Mouse (Mus musculus) retina, postnatal 7 days (tissue): ENCODE results near the gene Kif5a.
A peak's percentile ranks its signal among the peaks of the same experiment; 100 is the strongest.

Experiments
- DNase-seq: peaks from one replicate; pipeline ENCODE4 v3.0.0-alpha.2; 2012; ENCODE audit warnings: low read depth, low spot score

Kif5a gene

DNA sequence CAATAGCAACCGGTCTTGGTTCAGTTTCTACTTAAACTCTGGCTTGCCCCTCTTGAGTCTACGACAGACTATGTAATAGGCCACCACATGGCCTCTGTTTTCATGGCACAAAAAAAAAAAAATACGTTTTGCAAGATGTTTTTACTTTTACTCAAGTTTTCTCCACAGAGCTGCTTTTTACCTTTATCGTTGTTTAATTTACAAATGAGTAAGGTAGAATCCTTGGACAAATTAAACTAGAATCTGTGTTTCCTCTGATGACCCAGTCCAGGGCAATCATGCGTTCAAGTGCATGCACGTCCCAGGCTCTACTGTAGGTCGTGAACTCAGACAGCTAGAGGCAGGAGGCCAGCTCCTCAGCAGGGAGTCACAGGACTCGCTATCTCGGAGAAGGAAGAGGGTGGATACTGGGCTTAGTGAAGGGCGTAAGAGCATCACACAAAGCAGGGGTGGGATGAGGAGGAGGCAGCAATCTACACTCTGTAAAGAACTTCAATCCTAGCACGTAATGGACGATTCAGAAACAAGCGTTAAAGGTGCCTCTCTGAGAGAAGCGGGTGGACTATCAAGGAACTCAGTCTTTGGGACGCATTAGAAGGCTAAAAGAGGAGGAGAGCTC is 26.5 kb upstream of the Kif5a start:
- peak; percentile 35 for DNase-seq

DNA sequence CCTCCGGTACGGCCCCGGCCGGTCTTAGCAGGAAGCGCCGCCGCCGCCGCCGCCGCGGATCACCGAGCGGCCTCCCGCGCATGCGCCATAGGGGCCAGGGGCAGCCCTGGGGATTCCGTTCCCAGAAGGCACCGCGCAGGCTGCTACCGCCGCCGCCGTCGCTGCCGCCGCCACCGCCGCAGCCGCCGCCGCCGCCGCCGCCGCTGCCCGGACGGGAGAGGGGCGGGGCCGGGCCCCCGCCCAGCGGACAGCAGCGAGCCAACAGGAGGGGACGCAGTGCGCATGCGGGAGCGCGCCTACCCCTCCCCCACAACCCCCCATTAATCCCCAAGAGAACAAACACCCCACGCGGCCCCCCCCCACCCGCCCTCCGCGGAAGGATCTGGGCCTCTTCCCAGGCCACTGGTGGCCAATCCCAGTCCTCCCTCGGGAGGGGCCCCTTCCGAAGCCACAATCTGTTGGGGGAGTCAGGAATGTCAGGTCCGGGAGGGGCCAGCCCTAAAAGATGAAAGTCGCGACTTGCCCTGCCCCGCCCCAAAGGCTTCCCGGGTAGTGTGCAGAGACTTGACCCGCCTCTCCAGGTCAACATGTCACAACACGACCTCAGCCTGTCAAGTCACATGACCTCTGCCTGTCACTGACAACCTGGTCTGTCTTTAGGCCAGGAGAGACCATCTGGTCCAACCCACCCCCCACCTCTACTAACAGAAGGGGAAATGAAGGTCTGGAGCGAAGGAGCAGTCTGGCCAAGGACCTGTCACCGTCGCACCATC is 25.8 kb upstream of the Kif5a start, which contains the start of gene Mbd6:
Gene Mbd6 (minus strand): TSS at position 219 of the 773 bp plus-strand sequence.
- DNase-seq, result peak; percentile 88

DNA sequence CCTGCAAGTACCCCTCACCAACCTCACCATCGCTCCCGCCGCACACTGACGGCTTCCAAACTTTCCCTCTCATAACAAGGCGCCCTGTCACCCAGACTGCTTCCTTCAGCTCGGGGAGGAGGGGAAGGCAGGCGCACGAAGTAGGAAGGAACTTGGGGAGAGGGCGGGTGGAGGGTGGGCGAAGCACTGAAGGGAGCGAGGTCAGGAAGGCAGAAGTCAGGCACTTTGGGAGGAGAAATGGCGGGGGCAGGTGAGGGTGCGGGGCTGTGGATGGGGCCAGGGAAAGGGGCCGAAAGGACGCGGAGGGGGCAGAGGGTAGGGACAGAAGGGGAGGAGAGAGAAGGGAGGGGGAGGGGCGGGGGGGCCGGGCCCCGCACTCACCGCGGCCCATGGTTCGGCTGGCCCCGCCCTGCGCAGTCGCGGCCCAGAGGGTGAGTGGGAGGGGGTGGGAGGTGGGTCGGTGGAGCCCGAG is 25.2 kb upstream of the Kif5a start:
- DNase-seq, result no peak

DNA sequence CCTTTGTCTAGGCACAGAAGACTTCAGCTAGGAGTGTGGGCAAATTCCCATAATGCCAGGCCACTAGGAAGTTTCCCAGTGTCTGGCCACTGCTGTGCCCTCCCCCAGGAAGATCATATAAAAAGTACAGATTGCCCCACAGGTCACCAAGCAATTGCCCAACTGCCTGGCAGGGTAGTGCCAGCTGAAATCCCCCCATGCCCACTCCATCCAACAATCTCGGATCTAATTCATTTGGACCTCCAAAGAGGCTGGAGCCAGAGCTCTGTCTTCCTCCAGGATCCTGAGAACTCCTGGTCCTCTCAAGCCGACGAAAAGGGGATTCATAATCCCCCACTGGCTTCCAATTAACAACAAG is 24.8 kb upstream of the Kif5a start:
- DNase-seq, result no peak

DNA sequence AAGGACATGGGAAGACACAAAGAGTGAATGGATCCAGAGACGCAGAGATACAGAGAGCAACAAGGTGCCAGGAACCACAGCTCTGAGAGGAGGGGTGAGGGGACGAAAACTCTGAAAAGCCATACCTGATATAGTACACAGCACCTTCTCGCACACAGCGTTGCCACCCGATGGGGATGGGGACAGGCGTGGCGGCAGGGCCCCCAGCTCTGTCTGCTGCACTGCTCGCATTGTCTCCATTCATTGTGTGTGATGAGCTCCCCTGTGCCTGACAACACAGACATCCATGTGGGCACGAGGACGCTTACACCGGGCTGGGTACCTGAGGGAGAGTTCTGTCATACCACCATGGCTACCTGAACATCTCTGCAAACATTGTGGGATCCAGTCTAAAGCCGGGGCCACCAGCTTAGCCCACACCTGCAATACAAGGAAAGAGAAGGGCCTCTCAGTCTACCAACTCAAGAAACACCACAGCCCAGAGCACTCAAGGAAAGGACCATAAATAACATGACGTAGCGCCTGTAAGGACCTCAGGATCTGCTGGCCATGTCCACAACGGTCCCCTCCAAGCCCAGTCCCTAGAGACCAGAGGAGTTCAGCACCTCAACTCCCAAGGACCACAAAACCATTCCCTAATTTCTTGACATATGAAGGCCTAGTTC is 24.3 kb upstream of the Kif5a start:
- DNase-seq, result no peak

DNA sequence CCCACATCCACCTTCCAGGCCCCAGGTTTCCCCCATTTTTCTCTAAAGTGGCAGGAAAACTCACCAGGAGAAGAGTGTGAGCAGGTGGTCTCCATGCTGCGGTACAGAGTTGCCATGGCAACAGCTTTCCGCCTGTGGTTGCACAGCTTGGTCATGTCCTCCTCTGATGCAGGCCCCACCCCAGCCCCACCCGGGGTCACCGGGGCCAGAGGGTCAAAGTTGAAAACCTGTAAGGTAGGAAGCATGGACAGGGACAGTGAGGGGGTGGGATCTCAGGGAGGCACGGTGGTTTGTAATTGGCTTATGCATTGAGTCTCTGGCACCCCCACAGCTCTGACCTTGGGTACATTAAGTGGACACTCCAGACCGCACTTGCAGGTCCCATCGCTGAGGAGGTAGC is 23.6 kb upstream of the Kif5a start:
- DNase-seq, result no peak

DNA sequence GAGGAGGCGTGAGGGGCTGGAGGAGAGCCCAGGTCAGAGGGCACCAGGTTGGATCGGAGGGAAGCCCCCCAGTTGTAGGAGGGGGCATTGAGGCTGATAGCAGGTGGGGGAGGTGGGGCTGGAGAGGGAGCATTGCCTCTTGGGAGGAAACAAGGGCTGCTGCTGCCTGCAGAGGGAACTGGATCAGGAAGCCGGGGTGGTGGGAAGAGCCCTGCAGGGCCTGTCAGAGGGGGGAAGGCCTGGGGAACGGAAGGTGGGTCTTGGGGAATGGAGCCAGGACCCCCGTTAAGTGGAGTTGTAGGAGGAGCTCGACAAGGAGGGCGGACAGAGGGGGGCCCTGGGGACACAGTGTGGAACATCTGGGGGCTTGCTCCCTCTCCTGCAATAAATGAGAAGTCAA is 23.0 kb upstream of the Kif5a start:
- DNase-seq, result no peak

DNA sequence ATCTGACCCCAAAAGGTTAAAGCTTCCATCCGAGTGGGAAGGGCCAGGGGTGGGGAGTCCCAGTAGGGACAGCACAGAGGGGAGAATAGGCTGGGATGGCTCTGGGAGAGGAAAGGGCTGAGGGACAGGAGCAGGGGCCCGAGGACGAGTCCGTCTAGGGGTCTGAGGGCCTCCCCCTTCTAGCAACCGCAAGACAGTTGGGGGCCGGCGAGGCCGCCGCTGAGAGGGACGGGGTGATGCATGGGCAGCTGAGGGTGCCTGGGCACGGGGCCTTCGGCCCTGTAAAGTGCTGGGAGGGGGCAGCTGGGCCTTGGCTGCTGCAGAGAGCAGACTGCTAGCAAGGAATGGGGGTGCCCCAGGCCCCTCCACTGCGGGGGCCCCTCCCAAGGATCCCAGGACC is 22.5 kb upstream of the Kif5a start:
- DNase-seq, result no peak

DNA sequence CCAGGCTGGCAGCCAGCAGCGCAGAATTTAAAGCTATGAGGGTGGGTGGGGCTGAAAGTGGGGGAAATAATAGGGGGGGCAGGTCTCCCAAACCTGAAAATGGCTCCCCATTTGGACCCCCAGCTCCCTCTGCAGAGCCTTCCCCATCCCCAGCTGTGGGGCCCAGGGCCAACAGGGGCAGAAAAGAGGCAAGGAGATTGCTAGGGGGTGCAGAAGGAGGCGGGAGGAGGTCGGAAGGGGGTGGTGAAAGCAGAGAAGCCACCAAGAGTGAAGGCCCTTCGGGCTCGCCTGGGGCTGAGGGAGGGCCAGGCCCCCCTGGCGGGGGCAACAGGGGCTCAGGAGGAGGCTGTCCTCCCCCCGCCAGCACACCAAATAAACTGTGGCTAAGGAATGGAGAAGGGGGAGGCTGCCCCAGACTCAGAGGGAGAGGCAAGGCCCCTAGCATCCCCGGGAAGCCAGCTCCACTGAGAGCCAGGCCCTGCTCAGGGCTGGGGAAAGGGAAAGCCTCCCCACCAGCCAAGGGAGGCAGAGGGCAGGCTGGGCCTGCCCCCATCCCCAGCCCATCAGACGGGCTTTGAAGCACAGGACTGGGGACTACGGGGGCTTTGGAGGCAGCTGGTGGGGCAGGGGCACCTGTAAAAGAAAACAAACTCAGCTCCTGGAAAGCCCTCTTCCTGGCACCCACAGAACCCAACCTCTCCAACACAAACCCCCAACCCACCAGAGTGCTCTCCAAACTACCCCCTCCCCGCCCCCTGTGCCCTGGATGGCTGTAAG is 21.8 kb upstream of the Kif5a start:
- no peak for DNase-seq

DNA sequence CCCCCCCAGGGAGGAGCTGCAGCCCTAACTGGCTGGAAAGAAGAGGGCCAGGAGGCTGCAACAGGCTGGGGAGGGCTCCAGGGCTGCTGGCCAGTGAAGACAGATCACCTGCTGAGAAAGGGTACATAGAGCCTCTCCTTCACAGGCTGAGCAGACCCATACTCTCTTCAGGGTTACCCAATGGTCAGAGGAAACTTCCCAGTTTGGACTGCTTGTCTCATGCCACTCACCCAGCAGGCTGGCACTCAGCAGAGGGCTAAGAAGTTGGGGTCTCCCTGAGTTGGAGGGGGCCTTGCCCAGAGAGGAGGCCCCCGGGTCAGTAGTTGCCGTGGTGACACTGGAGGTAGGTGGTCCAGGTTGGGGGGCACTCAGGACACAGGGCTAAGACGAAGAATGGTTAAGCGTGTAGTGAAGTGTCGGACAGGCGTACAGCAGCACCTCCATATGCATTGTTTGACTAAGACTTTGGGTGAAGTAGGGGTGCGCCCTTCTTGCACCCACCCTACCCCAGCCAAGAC is 21.0 kb upstream of the Kif5a start:
- DNase-seq, result no peak

DNA sequence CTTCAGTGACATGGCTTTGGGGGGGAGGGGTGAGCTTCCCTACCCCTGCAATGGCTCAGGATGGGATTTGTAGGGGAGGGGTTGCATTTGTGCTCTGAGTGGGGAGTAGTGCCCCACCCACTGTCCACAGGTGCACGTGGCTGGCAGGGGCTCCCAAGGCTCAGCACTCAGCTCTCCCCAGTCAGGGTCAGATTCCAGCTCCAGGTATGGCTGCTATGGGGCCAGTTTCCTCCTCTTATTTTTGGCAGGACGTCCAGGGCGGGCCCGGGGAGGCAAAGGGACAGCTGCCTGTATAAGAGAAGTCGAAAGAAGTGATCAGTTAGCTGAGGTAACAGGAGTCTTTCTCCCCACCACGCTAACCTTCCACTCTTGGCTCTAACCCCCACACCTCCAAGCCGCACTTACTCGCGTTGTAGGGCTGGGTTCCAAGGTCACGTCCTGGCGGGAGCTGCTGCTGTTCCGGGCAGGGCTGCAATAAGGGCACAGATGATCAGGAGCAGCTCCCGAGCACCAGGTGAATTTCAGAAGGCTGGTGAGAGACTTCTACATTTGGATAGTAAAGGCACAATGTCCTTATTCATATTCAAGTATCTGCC is 19.6 kb upstream of the Kif5a start:
- no peak for DNase-seq

DNA sequence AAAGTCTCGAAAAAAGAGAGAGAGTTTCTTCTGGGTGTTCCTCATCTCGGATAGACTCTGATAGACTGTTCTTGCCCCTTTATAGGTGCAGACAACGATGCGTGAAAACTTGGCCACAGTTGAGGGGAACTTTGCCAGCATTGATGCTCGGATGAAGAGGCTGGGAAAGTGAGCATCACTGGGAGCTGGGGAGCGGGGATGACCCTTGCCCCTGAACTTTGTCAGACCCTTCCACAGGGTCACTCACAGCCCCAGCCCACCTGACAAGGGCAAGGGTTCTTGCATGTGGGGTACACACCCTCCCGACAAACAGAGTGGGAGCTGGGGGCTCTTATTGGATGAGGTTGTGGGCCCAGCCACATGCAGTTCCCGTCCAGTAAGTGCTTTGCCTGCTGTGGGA is 18.2 kb upstream of the Kif5a start:
- DNase-seq, result no peak

DNA sequence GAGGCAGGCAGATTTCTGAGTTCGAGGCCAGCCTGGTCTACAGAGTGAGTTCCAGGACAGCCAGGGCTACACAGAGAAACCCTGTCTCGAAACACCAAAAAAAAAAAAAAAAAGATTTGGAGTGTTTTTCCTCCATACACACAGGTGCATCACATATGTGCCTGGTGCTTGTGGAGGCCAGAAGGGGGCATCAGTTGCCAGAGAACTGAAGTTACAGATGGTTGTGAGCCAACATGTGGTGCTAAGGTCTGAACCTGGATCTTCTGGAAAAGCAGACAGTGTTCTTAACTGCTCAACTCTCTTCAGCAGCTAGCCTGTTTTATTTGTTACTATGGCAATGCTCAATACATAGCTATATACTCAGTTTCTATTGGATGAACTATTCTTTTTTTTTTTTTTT is 16.6 kb upstream of the Kif5a start:
- DNase-seq, result no peak

DNA sequence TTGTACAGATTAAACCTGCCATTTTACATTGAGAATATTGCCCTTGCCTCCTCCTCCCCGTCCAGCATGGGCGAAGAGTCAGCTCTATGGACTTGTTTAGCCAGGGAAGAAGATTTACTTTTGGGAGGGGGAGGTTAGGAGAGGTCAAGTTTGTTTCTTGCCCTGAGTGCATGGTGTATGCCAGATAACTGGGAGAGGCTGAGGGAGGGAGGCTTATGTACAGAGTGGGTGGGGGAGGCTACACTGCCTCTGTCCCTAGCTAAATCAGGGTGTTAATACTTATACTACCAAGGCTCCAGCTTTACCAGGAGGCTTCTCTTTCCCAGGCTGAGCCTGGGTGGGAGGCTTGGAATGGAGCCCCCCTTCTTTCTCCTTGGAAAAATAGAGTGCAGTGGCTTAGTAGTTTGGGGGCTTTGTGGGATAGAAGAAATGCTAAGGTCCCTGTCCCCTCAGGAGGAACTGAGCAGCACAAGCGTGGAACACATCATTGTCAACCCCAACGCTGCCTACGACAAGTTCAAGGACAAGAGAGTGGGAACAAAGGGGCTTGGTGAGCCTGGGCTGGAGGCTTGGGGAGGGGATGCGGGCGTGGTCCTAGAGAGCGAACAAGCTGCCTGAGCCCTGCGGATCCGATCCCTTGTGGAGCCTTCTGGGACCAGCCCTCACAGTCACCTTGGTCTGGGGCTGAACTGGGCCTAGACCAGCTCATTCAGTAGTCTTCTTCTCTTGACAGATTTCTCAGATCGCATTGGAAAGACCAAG is 11.3 kb upstream of the Kif5a start:
- no peak for DNase-seq

DNA sequence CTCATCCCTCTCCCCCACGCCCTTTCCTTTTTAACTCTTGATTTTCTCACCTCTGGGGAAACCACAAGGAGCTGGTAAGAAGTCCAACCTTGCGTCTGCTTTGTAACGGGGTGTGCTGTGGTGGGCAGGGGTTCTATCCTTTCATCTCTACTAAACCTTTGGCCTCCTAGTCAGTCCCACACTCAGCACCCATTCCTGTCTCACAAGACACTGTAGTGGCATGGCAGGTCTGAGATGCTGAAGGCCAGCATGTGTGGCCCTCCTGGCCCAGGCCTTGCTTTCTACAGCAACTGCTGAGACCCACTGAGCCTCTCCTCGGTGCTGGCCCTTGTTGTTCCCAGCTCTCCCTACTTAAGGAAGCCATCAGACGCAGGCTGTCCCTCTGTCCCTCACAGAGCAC is 9.2 kb upstream of the Kif5a start:
- DNase-seq, result no peak

DNA sequence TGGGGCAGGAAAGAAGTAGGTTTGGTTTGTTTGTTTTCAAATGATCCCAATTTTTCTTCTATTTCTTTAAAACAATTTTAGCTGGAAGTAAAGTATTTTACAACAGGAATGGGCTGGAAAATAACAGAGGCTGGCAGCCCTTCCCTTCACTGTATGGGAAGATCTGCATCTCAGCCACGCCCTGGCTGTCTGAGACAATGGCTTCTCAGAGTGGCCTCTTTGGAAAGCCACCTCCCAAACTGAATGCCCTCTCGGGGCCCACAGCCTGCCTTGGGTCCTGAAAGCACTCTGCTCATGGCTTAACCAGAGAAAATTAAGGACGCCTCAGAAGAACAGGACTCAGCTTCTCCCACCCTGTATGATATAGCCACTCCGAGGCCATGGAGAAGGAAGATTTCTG is 6.7 kb upstream of the Kif5a start:
- DNase-seq, result no peak

DNA sequence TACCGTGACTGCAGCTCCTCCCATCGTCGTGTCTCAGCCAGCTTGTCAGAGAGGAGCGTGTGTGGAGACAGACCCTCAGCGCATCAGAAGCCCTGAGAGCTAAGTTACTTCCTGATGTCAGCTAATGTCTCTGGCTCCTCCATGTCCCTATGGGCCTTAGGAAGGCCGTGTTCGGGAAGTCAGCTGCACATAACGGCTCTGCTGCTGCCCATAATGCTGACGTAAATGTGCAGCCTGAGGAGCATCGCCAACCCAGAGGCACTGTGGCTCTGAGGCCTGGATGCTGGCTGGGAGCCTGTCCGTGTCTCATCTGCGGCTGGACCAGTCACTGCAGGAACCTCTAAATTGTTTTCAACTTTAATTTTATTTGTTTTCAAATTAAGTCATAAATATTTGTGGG is 5.9 kb upstream of the Kif5a start:
- no peak for DNase-seq

DNA sequence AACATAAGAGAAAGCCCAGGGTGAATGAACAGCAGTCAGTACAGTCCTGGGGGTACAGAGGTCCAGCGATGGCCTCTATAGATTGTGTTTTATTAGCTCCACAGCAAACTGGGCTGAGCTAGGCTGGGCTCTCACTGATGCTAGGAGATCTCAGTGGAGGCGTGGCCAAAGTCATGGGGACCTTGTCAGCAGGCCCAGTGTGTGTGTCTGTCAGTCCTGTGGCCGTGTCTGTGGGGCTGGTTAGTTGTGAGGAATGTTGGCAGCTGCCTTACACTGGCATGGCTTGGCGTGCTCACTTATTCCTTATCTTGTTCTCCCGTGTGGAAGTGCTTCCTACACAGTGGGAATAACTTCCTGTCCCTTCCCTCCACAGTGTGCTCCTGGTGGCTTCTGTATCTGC is 5.3 kb upstream of the Kif5a start:
- no peak for DNase-seq

DNA sequence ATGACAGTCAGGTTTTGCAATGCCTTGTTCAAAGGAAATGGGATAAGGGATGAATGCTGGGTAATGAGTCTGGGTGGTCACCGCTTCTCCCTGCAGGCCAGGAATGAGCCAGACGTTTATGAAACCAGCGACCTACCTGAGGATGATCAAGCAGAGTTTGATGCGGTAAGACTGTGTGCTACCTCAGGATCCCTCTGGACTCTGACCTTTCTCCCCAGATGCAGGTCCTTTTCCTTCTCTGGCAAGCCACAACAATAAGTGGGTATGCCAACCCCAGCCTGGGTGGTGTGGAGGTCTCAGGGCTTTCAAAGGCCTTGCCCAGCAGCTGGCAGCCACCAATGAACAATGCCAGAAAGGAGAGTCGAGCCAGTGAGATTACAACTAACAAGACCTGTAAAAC is 4.2 kb upstream of the Kif5a start:
- DNase-seq, result no peak
